Mouse (Mus musculus) effector memory CD4-positive, alpha-beta T cell, adult 5 months (primary cell): ENCODE results near the gene Fbxw4. TPM values are rescaled to one million over a fixed set of nuclear protein-coding genes. Genes with fewer than 3 reads are reported as not detected.

ENCODE experiments used
- polyA plus RNA-seq: library from polyadenylated mRNA; unstranded; fragments of 100-300 nt; shearing (Covaris generic); gene quantifications from one replicate; pipeline ENCODE4 v1.2.1, GENCODE M21; 2017

Gene Fbxw4
- 18.2 TPM for polyA plus RNA-seq

GRCm38 (mm10) chr19:45659738-45660502 is at the start of gene Fbxw4:
TSS of gene Fbxw4 (minus strand) at chr19:45660312.

GRCm38 (mm10) chr19:45560153-45560890 is 99.8 kb downstream of the Fbxw4 start, which contains the start of the genes Poll and Gm17018:
TSS of gene Poll (minus strand) at chr19:45560531.
TSS of gene Gm17018 (plus strand) at chr19:45560615.

Other genes starting within 250 kb of the Fbxw4 start
- 5.3 TPM for gene Poll, start 99.8 kb downstream of the Fbxw4 start, polyA plus RNA-seq
- gene Gm17018, start 99.7 kb downstream of the Fbxw4 start, polyA plus RNA-seq = 18.0 TPM
- not detected for gene Fgf8, start 82.6 kb upstream of the Fbxw4 start, polyA plus RNA-seq
- 28.7 TPM for gene Npm3, start 89.3 kb upstream of the Fbxw4 start, polyA plus RNA-seq
- 306 TPM for gene Mgea5, start 123.5 kb upstream of the Fbxw4 start, polyA plus RNA-seq
- gene Kcnip2, start 155.7 kb upstream of the Fbxw4 start, polyA plus RNA-seq = 3.5 TPM